Mouse (Mus musculus) CH12.LX (cell line): ENCODE measurements at regions not wholly inside any gene's neighbourhood (a gene's known extent, or its start where the extent isn't known, plus 50 kb on each side); places are given as distances from the start of the nearest gene placed in this dataset.

Experiments
- CTCF ChIP-seq, 2 experiments: IDR thresholded peaks in 1 of 2; conservative IDR thresholded peaks in 1 of 2; 2 replicates each; pipeline ENCODE4 v1.5.1; 2011 to 2012; ENCODE audit warnings: low read depth in 2 of 2, low read length in 2 of 2, improper control_type of control experiment in 1 of 2, inconsistent platforms in 1 of 2, mild to moderate bottlenecking in 1 of 2, moderate library complexity in 1 of 2
- ETS1 ChIP-seq: conservative IDR thresholded peaks from 2 replicates; pipeline ENCODE4 v1.6.1; 2012; ENCODE audit warnings: low read depth, mild to moderate bottlenecking, inconsistent platforms, low read length, improper control_type of control experiment, moderate library complexity
- MAZ ChIP-seq: IDR thresholded peaks from 2 replicates; pipeline ENCODE4 v1.6.1; 2012; ENCODE audit warnings: low read depth, mild to moderate bottlenecking, inconsistent platforms, low read length, improper control_type of control experiment, moderate library complexity
- POLR2A ChIP-seq: IDR thresholded peaks from 2 replicates; pipeline ENCODE4 v1.6.1; 2011; ENCODE audit warnings: low read depth, mild to moderate bottlenecking, improper control_type of control experiment, low read length
- TCF12 ChIP-seq: IDR thresholded peaks from 2 replicates; pipeline ENCODE4 v1.6.1; 2014; ENCODE audit warnings: low read depth, mild to moderate bottlenecking, inconsistent platforms, low read length, improper control_type of control experiment
- USF2 ChIP-seq: conservative IDR thresholded peaks from 2 replicates; pipeline ENCODE4 v1.6.1; 2011; ENCODE audit warnings: low read depth, low read length, improper control_type of control experiment
- ZKSCAN1 ChIP-seq: IDR thresholded peaks from 2 replicates; pipeline ENCODE4 v1.6.1; 2012; ENCODE audit warnings: low read depth, inconsistent platforms, low read length, improper control_type of control experiment, borderline replicate concordance

DNA sequence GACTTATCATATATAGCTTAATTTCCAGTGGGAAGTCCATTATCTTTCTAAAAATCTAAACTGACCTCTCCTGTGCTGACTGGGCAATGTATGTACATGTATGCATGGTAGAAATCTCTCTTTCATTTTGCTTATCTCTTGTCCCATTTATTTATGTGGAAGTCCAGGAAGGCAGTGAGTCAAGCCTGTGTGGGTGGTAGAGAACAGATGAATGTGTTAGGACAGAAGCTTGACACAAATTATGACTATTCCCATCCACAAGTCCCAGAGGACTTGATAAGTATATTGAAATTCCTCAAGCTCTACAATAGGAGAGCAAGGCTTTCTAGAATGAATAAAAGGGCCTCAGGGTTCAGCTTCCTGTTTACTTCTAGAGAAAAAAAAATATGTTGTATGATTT is 164.6 kb upstream of the Syndig1 start:
- TF ChIP-seq USF2 (no peak), ETS1 (no peak), POLR2A (no peak), MAZ (no peak), ZKSCAN1 (no peak), CTCF (conservative IDR thresholded peaks at IDR 0.05 in 1 of 2, IDR thresholded peaks at IDR 0.05 in 1 of 2; ENCODE audit: low read depth in 2 of 2, low read length in 2 of 2) (no peak), TCF12 (no peak)
